Mouse (Mus musculus) adrenal gland, postnatal 25 days (tissue): ENCODE measurements around the gene Tmprss6. TPM values are rescaled to one million over a fixed set of nuclear protein-coding genes. Genes with fewer than 3 reads are reported as not detected.
A peak's percentile ranks its signal among the peaks of the same experiment; 100 is the strongest.

Experiments
- DNase-seq: peaks from one replicate; pipeline ENCODE4 v3.0.0; 2021; ENCODE audit warnings: mixed read lengths
- total RNA-seq: library from RNA; stranded (reverse); gene quantifications from 2 replicates; pipeline ENCODE4 v1.2.3, GENCODE M21; 2021

Gene Tmprss6
- total RNA-seq, 1 experiment from 2014 or later: 1.9 TPM

GRCm38 (mm10) chr15:78482518-78482917 lies 14.1 kb upstream of the Tmprss6 start:
- peak; percentile 35 for DNase-seq

GRCm38 (mm10) chr15:78481448-78482000 lies 13.1 kb upstream of the Tmprss6 start:
- DNase-seq: no peak

GRCm38 (mm10) chr15:78480991-78481390 lies 12.6 kb upstream of the Tmprss6 start:
- DNase-seq: no peak

GRCm38 (mm10) chr15:78480111-78480510 lies 11.7 kb upstream of the Tmprss6 start:
- DNase-seq: no peak

GRCm38 (mm10) chr15:78479470-78479869 lies 11.0 kb upstream of the Tmprss6 start:
- DNase-seq: no peak

GRCm38 (mm10) chr15:78478073-78478472 lies 9.6 kb upstream of the Tmprss6 start:
- no peak for DNase-seq

- DNase-seq: no peak
Observed at GRCm38 (mm10) chr15:78476878-78477277, 8.4 kb upstream of the Tmprss6 start.

- DNase-seq: peak; percentile 22
Observed at GRCm38 (mm10) chr15:78475604-78476031, 7.2 kb upstream of the Tmprss6 start.

GRCm38 (mm10) chr15:78473442-78473841 lies 5.0 kb upstream of the Tmprss6 start:
- no peak for DNase-seq

GRCm38 (mm10) chr15:78471902-78472301 lies 3.5 kb upstream of the Tmprss6 start:
- DNase-seq: no peak

GRCm38 (mm10) chr15:78470495-78471276 lies 2.3 kb upstream of the Tmprss6 start:
- no peak for DNase-seq

- DNase-seq: peak; percentile 28
Observed at GRCm38 (mm10) chr15:78467570-78467969, 864 bp downstream of the Tmprss6 start.

GRCm38 (mm10) chr15:78466809-78467208 lies 1.6 kb downstream of the Tmprss6 start:
- DNase-seq: no peak

- no peak for DNase-seq
Observed at GRCm38 (mm10) chr15:78462981-78463380, 5.5 kb downstream of the Tmprss6 start.

- DNase-seq: no peak
Observed at GRCm38 (mm10) chr15:78457193-78457592, 11.2 kb downstream of the Tmprss6 start.

- no peak for DNase-seq
Observed at GRCm38 (mm10) chr15:78456051-78456450, 12.4 kb downstream of the Tmprss6 start.

- no peak for DNase-seq
Observed at GRCm38 (mm10) chr15:78455168-78455567, 13.3 kb downstream of the Tmprss6 start.

GRCm38 (mm10) chr15:78452929-78453328 lies 15.5 kb downstream of the Tmprss6 start:
- no peak for DNase-seq

GRCm38 (mm10) chr15:78451201-78451600 lies 17.2 kb downstream of the Tmprss6 start:
- DNase-seq: no peak

- DNase-seq: no peak
Observed at GRCm38 (mm10) chr15:78450419-78450768, 18.0 kb downstream of the Tmprss6 start.

GRCm38 (mm10) chr15:78449694-78450418 lies 18.6 kb downstream of the Tmprss6 start:
- peak; percentile 65 for DNase-seq

- DNase-seq: no peak
Observed at GRCm38 (mm10) chr15:78449131-78449530, 19.3 kb downstream of the Tmprss6 start.
